Mouse (Mus musculus): Measurements from ENCODE around the gene Adamts4. TPM values are rescaled to one million over a fixed set of nuclear protein-coding genes. Genes with fewer than 3 reads are reported as not detected.
"Not testable (repeated sequence)": the region's sequence is repeated elsewhere in the genome, so short reads cannot be mapped to it uniquely, and the experiment has no call there.

Adamts4 gene
- total RNA-seq, 2 experiments from 2014 or later: 0.15 to 0.73 TPM

DNA sequence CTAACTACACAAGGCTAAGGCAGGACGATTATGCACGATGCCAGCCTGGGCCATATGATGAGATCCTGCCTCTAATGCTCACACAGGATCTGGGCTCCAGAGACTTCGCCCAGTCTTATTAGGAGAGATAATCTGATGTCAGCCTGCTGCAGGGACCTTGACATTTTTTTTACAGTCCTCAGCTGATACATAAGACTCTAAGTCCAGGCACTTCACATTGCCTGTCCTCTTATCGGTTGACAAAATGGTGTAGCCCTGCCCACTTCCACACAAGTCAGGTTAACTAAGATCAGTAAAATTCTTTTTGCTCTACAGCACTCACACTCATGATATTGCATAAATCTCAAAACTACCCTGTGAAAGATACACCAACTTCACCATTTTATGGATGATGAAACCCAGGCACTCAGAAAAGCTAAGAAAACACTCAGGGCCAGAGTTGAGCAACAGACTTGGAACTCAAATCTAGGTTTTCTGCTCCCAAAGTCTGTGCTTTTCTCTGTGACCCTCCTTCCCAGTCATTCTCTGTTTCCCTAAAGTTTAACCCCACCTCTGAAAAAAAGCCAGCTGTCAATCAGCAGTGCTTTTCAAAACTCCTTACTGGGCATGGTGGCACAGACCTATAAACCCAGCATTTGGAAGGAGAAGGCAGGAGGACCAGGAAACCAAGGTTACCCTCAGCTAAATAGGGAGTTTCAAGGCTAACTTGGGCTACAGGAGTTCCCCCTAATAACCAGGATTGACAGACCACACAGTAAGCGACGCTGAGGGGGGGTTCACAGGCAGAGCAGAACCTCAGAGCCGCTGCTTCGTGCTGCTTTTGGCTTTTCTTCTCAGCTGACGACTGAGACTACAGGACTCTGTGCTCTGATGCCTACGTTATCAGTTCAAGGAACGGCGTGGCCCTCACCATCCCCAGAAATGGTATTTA, 17.2 kb upstream of the Adamts4 start:
- no peak for TF ChIP-seq CTCF (IDR thresholded peaks at IDR 0.05)
- H3K27ac ChIP-seq: peak overlapping the region; percentile 89
- peak overlapping the region; percentile 58 for H3K4me3 ChIP-seq

DNA sequence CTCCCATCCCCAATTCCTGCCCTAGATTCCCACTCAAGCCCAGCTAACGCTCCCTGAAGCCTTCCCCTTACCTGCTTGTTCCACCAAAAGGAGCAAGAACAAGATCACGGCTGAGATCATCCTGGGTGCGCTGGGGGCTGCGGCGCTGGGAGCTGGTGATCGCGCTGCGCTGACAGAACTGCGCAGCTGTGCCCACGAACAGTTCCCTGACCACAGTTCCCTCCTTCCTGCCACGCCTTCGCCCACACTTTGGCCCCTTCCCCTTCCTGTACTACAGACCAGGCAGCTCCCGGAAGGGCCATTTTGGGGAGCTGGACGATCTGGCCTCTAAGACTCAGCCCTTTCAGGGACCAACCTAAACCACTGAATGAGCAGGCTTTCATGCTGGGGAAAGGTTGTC, 16.1 kb upstream of the Adamts4 start, which contains the start of gene Fcer1g:
Gene Fcer1g (minus strand): TSS at position 240 of the 400 bp plus-strand sequence.
- intact Hi-C loops (cut with DNase I): no loop called here
- peak; percentile 53 for DNase-seq
- no peak for TF ChIP-seq CTCF (IDR thresholded peaks at IDR 0.05)
- peak within 1 kb of the TSS; percentile 58 for H3K4me3 ChIP-seq
- H3K27ac ChIP-seq: peak within 1 kb of the TSS; percentile 89

More for the DNA sequence above, 17.2 kb upstream of the Adamts4 start:
- no peak for DNase-seq
- intact Hi-C loops (cut with DNase I): no loop called here

DNA sequence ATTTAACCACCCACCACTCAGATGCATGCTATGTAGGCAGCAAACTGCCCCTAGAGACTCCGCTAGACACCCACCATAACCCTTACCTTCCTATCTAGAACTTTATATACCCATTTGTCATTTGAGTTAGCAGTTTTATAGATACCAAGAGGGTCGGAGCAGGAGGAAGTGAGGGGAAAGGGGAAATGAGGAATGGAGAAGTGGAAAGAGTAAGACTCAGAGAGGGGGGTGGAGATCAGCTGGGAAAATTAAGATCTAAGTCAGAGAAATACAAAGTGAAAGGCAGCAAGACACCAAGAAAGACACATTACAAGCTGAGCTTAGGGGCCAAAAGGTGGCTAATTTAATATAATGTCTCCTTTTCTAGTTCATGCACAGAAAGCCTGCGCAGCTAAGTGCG, 15.7 kb upstream of the Adamts4 start:
- no peak for TF ChIP-seq CTCF (IDR thresholded peaks at IDR 0.05)
- peak overlapping the region; percentile 58 for H3K4me3 ChIP-seq
- intact Hi-C loops (cut with DNase I): no loop called here
- DNase-seq: no peak
- peak overlapping the region; percentile 89 for H3K27ac ChIP-seq

DNA sequence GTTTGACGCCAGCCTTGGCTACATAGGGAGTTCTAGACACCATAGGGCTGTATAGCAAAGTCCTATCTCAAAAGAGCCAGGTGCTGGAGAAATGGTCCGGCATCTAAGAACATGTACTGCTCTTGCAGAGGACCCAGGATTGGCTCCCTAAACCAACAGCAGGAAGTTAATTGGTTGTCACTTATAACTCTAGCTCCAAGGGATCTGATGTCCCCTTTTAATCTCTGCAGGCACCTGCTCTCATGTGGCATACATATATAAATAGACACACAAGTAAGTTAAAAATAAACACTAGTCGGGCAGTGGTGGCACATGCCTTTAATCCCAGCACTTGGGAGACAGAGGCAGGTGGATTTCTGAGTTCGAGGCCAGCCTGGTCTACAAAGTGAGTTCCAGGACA, 14.4 kb upstream of the Adamts4 start:
- H3K4me3 ChIP-seq: peak overlapping the region; percentile 14
- intact Hi-C loops (cut with DNase I): no loop called here
- peak overlapping the region; percentile 89 for H3K27ac ChIP-seq
- TF ChIP-seq CTCF (IDR thresholded peaks at IDR 0.05): no peak
- DNase-seq: peak; percentile 46

DNA sequence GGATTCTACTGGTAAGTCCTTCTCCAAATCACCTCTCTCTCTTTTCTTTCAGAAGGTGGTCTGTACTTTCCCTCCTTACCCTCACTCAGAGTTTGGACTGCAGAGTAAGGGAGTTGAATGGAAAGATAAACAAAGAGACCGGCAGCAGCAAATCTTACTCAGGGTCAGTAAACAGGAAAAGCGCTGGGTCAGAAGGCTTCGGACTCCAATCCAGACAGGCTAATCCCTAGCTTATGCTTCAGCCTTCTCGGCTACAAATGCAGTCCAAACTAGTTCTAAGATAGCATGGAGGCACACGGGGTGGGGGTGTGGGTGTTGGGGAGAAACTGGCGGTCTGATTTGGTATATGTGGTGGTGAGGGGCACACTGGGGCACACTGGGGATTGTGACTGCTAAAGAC, 12.8 kb upstream of the Adamts4 start:
- DNase-seq: peak; percentile 8
- Histone ChIP-seq H3K4me3 (no peak overlapping the region), H3K27ac (peak overlapping the region; percentile 89)
- intact Hi-C loops (cut with DNase I): no loop called here
- TF ChIP-seq CTCF (IDR thresholded peaks at IDR 0.05): no peak

DNA sequence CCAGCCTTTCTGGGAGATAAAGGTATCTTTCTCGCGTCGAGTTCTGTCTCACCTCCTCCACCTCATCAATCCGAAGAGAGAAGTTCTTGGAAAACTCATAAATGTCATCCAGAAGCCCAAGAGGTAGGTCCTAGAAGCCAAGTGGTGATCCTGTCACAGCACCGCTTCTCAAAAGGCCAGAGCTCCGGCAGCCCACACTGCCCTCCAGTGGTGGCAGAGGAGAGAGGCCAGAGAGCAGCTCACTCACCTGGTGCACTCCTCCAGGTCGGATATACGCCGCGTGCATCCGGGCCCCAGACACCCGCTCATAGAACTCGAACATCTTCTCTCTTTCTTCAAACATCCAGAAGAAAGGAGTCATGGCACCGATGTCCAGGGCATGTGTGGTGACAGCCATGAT, 11.8 kb upstream of the Adamts4 start:
- intact Hi-C loops (cut with DNase I): loop anchor here (2.0 kb wide), 1 partner anchor 16 kb away; the partner anchor contains the start of gene Tomm40l
- peak; percentile 81 for DNase-seq
- peak; percentile 81 for TF ChIP-seq CTCF (IDR thresholded peaks at IDR 0.05)
- Histone ChIP-seq H3K27ac (peak overlapping the region; percentile 89), H3K4me3 (peak overlapping the region; percentile 61)

DNA sequence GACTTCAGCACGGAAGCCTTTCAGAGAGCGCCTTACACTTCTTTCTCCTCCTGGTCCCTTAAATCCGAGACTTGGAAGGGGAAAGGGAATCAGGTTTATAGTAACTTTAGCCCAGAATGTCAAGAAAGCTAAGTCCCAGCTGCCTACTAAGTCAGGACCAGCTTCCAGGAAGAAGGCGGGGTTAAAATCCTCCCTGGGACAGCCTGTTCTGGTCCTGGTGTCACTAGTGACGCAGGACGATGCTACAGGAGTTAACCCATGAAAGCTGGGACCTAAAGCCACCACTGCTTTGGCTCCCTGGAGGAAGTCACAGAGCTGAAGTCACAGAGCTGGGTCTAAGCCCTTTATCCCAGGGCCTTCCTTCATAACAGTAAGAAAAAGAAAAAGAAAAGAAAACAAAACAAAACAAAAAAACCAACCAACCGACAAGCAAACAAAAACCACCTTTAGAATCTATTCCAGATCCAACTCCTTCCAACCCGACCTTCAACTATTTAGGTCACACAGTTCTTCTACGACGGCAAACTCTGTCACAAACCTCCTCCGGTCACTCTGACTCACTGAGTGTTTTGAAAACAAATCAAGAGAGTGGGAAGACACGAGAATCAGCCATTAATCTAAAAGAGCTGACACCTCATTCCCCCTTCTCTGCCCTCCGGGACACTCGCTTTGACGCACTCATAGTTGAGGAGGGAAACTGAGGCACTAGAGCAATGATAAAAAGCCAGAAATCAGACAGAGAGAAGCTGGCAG, 10.1 kb upstream of the Adamts4 start:
- intact Hi-C loops (cut with DNase I): loop anchor here (2.0 kb wide), 1 partner anchor 17 kb away; the partner anchor contains the start of gene Tomm40l
- Histone ChIP-seq H3K27ac (peak overlapping the region; percentile 89), H3K4me3 (peak overlapping the region; percentile 61)
- DNase-seq: peak; percentile 83
- no peak for TF ChIP-seq CTCF (IDR thresholded peaks at IDR 0.05)

DNA sequence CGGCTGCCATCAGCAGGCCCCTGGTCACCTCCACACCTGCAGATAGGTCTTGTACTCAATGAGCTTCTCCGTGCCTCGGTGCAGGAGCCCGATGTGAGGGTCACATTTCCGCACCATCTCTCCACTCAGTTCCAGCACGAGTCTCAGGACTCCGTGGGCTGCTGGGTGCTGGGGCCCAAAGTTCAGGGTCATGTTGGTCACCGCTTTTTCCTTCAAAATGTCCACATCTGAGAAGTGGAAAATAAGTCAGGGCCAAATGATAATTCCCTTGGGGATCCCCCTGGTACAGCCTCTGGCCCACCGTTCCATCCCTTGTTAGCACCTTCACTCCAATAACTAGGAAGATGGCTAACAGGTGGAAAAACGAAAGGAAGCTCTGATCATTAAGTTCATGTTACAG, 9.3 kb upstream of the Adamts4 start:
- no peak for DNase-seq
- Histone ChIP-seq H3K27ac (peak overlapping the region; percentile 89), H3K4me3 (peak overlapping the region; percentile 61)
- TF ChIP-seq CTCF (IDR thresholded peaks at IDR 0.05): no peak
- intact Hi-C loops (cut with DNase I): no loop called here

DNA sequence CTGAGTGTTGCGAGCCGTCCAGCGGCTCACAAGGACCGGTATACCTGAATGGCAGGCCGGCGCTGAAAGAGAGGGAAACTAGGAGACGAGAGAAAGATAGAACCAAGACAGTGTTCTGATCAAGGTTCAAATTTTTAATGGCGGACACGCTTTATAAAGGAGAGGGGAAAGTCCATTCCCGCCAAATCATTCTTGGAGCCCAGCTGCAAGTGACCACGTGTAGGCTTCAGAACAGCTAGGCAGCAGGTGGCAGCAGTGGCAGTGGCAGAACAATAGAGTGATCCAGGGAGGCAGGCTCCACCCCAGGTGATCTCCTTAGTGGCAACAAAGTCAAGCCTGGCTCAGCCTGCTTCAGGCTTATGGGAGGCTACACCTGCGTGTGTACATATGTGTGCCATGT, 8.3 kb upstream of the Adamts4 start:
- intact Hi-C loops (cut with DNase I); H3K4me3 ChIP-seq: not testable (repeated sequence)
- peak overlapping the region; percentile 89 for H3K27ac ChIP-seq
- DNase-seq: peak; percentile 14

DNA sequence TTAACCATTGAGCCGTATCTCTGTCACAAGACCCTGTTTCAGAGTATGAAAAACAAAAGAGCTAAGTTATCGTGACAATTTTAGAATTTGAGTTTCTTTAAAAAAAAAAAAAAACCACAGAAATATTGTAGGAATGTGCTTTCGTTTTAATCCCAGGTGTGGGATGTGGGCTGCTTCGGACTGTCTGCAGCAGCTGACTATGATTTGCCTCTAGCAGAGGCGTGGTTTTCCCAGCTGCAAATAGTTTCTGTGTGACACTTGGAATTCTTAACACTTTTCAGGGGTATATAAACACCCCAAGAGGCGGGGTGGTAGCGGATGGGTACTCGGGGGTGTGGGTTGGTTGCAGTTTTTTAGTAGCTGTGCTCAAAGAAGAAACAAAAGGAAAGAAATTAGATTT, 4.9 kb upstream of the Adamts4 start:
- Histone ChIP-seq H3K4me3 (peak overlapping the region; percentile 89), H3K27ac (peak overlapping the region; percentile 97)
- no peak for TF ChIP-seq CTCF (IDR thresholded peaks at IDR 0.05)
- intact Hi-C loops (cut with DNase I): no loop called here
- peak; percentile 10 for DNase-seq

DNA sequence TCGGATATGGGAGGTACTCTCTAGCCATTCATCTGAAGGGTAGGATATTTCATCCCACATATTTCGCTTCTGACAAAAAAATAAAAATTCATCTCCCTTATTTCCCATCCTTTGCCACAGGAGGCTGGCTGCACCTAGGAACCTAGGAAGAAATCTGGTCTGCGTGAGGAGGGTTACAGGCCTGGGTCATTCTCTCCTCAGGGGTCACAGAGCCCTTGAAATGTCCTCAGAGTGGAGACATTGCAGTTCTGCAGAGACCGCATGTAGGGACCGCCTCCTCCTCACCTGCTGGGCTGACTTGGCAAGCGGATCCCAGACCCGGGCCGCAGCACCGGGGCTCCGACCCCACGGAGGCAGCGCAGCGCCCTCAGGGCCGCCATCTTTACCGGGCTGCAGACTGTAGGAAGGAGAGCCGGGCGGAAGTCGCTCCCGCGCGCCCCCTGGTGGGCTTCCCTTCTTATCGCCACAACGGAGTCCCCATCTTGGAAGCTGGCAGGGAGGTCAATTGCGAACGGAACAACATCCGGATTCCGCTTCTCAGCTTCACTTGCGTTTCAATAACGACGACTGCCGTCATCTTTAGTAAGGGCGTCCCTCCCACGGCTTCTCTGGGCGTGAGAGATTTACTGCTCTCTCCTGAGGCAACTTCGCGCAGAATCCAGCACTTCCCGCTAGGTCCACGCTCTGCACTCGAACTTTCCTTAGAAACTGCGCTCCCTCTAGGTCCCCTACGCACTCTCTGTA, 3.3 kb upstream of the Adamts4 start:
- intact Hi-C loops (cut with DNase I): loop anchor here (1.0 kb wide), 1 partner anchor 25 kb away; the partner anchor contains the start of gene Tomm40l
- DNase-seq: peak; percentile 98
- peak; percentile 98 for TF ChIP-seq CTCF (IDR thresholded peaks at IDR 0.05)
- Histone ChIP-seq H3K4me3 (peak overlapping the region; percentile 89), H3K27ac (peak overlapping the region; percentile 97)

DNA sequence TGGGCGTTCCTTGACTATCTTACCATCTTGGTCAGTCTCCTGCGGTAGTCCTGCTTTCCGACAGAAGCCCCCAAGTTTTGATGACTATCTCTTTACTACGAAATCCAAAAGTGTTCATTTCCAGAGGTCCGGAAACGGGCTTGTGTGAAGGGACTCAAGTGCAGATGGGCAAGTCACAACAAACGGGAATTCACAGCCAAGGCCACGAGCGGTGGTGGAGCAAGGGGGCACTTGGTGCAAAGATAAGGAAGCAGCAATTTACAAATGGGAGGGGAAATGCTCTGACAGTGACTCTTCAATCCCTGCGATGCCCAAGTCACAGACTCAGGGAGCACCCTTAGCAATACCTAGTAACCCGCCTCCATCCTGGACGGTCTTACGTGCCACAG, 2.8 kb upstream of the Adamts4 start:
- peak overlapping the region; percentile 97 for H3K27ac ChIP-seq
- intact Hi-C loops (cut with DNase I): loop anchor here (1.0 kb wide), 1 partner anchor 25 kb away; the partner anchor contains the start of gene Tomm40l
- DNase-seq: no peak
- no peak for TF ChIP-seq CTCF (IDR thresholded peaks at IDR 0.05)
- H3K4me3 ChIP-seq: peak overlapping the region; percentile 89

Measured in gastrocnemius, adult 2 months (tissue).